Mouse (Mus musculus) G1E (cell line): Measurements from ENCODE around the gene Uggt2.

Experiments used
- CTCF ChIP-seq: IDR thresholded peaks from 2 replicates; pipeline ENCODE4 v1.5.1; 2012; ENCODE audit warnings: low read depth, low read length, inconsistent platforms, mixed read lengths
- GATA1 ChIP-seq: IDR thresholded peaks from 2 replicates; pipeline ENCODE4 v1.6.1; 2012; ENCODE audit warnings: borderline replicate concordance, low read length, inconsistent platforms, mixed read lengths
- TAL1 ChIP-seq: conservative IDR thresholded peaks from 2 replicates; pipeline ENCODE4 v1.6.1; 2012; ENCODE audit warnings: low read depth, low read length, inconsistent platforms, mixed read lengths

GRCm38 (mm10) chr14:118965356-118966000, 133.8 kb downstream of the Uggt2 start:
- TF ChIP-seq CTCF (no peak), GATA1 (no peak), TAL1 (no peak)
